Mouse (Mus musculus) ES-E14 (cell line): Measurements from ENCODE around the gene Vmn1r100. TPM values are rescaled to one million over a fixed set of nuclear protein-coding genes. Genes with fewer than 3 reads are reported as not detected.
"Not testable (repeated sequence)": the region's sequence is repeated elsewhere in the genome, so short reads cannot be mapped to it uniquely, and the experiment has no call there.

Experiments used
- DNase-seq: peaks from one replicate; pipeline ENCODE4 v3.0.0-alpha.2; 2013; ENCODE audit warnings: low read depth, low spot score
- H3K27ac ChIP-seq: 2 replicates; pipeline ENCODE4 v1.5.1; 2012; ENCODE audit warnings: low read depth, mild to moderate bottlenecking, low read length, moderate library complexity, mixed read lengths; ENCODE audit not compliant: poor library complexity, insufficient read depth, severe bottlenecking
- H3K36me3 ChIP-seq: 2 replicates; pipeline ENCODE4 v1.6.1; 2012; ENCODE audit warnings: mild to moderate bottlenecking, low read length, moderate library complexity, mixed read lengths; ENCODE audit not compliant: control insufficient read depth, poor library complexity, insufficient read depth, severe bottlenecking
- H3K4me1 ChIP-seq, 2 experiments: fragments of 150-350 bp in 1 of 2; sonication (generic) in 1 of 2; 2 replicates each; pipeline ENCODE4 v1.6.1; 2012; ENCODE audit warnings: low read length in 2 of 2, mild to moderate bottlenecking in 1 of 2, mixed read lengths in 1 of 2; ENCODE audit not compliant: control insufficient read depth in 2 of 2, insufficient read depth in 2 of 2, poor library complexity in 1 of 2
- H3K4me3 ChIP-seq, 2 experiments: fragments of 150-350 bp in 1 of 2; sonication (generic) in 1 of 2; 2 replicates each; pipeline ENCODE4 v1.5.1; 2012; ENCODE audit warnings: low read length in 2 of 2, low read depth in 1 of 2, mild to moderate bottlenecking in 1 of 2, mixed read lengths in 1 of 2; ENCODE audit not compliant: insufficient read depth in 1 of 2, poor library complexity in 1 of 2, severe bottlenecking in 1 of 2
- H3K9ac ChIP-seq: 2 replicates; pipeline ENCODE4 v1.6.1; 2012; ENCODE audit warnings: low read depth, mild to moderate bottlenecking, low read length, mixed read lengths; ENCODE audit not compliant: poor library complexity, insufficient read depth, severe bottlenecking
- H3K9me3 ChIP-seq: fragments of 150-350 bp; sonication (generic); 2 replicates; pipeline ENCODE4 v1.6.1; 2012; ENCODE audit warnings: low read depth, mild to moderate bottlenecking, low read length; ENCODE audit not compliant: control insufficient read depth, insufficient read depth
- in situ Hi-C, 2 experiments: fragments of 600-800 bp; cut with MboI; formaldehyde crosslinking; loops; one replicate each; pipeline ENCODE4 v1.15.1; 2025; ENCODE audit warnings: low sequenced_read_pairs in 2 of 2, inconsistent platforms in 1 of 2; ENCODE audit not compliant: unreplicated experiment in 2 of 2
- total RNA-seq: library from RNA; depleted of rRNA; stranded (reverse); fragments of 300-350 nt; gene quantifications from 2 replicates; pipeline ENCODE4 v1.2.3, GENCODE M21; 2012; rRNA removed

Gene Vmn1r100
- not detected in 2 replicates for total RNA-seq

DNA sequence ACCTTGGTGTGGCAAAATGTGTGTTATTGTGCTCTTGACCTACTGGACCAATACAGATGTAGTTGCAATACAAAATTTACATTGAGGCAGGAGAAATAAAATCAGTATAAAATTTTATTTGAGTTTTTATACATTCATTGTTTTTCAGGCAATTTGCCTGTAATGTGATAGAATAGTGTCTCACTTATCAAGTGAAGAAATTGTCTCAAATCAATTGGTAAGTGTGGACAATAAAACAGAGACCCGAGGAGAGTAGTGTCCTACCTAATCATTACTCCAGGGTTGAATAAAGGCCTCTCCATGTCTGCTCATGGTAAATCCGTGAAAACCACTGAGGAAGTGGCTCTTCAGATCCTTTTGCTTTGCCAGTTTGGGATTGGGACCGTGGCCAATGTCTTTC lies at the start of gene Vmn1r100:
Vmn1r100 (plus strand) TSS at position 301 of the 400 bp plus-strand sequence.
- H3K4me3 ChIP-seq, DNase-seq, in situ Hi-C loops: not testable (repeated sequence)

DNA sequence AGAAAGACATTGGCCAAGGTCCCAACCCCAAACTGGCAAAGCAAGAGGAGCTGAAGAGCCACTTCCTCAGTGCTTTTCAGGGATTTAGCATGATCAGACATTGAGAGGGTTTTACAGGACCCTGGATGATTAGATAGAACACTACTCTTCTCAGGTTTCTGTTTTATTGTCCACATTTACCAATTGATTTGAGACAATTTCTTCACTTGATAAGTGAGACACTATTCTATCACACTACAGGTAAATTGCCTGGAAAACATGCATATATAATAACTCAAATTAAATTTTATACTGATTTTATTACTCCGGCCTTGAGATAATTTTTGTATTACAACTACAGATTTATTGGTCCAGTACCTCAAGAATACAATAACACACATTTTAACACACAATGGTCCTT lies 42.4 kb upstream of the Vmn1r100 start, which contains the start of gene Gm5728:
Gm5728 (minus strand) TSS at position 101 of the 400 bp plus-strand sequence.
- H3K36me3 ChIP-seq, H3K4me3 ChIP-seq, H3K27ac ChIP-seq, H3K9me3 ChIP-seq, H3K9ac ChIP-seq, in situ Hi-C loops, DNase-seq, H3K4me1 ChIP-seq: not testable (repeated sequence)

More for the DNA sequence above, at the start of gene Vmn1r100:
- H3K9me3 ChIP-seq, H3K4me1 ChIP-seq, H3K9ac ChIP-seq, H3K27ac ChIP-seq, H3K36me3 ChIP-seq: not testable (repeated sequence)

DNA sequence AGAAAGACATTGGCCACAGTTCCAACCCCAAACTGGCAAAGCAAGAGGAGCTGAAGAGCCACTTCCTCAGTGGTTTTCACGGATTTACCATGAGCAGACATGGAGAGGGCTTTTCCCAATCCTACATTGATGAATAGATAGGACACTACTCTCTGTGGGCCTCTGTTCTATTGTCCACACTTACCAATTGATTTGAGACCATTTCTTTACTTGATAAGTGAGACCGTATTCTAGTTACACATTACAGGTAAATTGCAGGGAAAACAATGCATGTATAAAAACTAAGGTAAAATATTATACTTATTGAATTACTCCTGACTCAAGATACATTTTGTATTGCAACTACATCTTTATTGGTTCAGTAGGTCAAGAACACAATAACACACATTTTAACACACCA lies 24.8 kb downstream of the Vmn1r100 start, which contains the start of gene Vmn1r101:
Vmn1r101 (minus strand) TSS at position 101 of the 400 bp plus-strand sequence.
- H3K36me3 ChIP-seq, in situ Hi-C loops: not testable (repeated sequence)

More for the DNA sequence above, 24.8 kb downstream of the Vmn1r100 start, which contains the start of gene Vmn1r101:
- H3K4me1 ChIP-seq, DNase-seq, H3K9ac ChIP-seq, H3K9me3 ChIP-seq, H3K27ac ChIP-seq, H3K4me3 ChIP-seq: not testable (repeated sequence)

Other genes with a start within 250 kb of the Vmn1r100 start
- gene Vmn1r94, start 249.6 kb upstream of the Vmn1r100 start, total RNA-seq = not detected in 2 replicates
- gene Vmn1r95, start 224.2 kb upstream of the Vmn1r100 start, total RNA-seq = not detected in 2 replicates
- gene Gm6164, start 212.3 kb upstream of the Vmn1r100 start, total RNA-seq = not detected in 2 replicates
- gene Gm4498, start 184.1 kb upstream of the Vmn1r100 start, total RNA-seq = not detected in 2 replicates
- gene Gm5890, start 155.1 kb upstream of the Vmn1r100 start, total RNA-seq = not detected in 2 replicates
- not detected in 2 replicates for gene Gm4133, start 83.9 kb upstream of the Vmn1r100 start, total RNA-seq
- gene Gm5728, start 42.5 kb upstream of the Vmn1r100 start, total RNA-seq = not detected in 2 replicates
- not detected in 2 replicates for gene Vmn1r101, start 24.7 kb downstream of the Vmn1r100 start, total RNA-seq
- not detected in 2 replicates for gene Gm10670, start 57.0 kb downstream of the Vmn1r100 start, total RNA-seq
- gene Vmn1r103, start 92.6 kb downstream of the Vmn1r100 start, total RNA-seq = not detected in 2 replicates
- not detected in 2 replicates for gene Vmn1r104, start 115.9 kb downstream of the Vmn1r100 start, total RNA-seq
- not detected in 2 replicates for gene Gm5726, start 127.8 kb downstream of the Vmn1r100 start, total RNA-seq
- not detected in 2 replicates for gene Gm4141, start 158.3 kb downstream of the Vmn1r100 start, total RNA-seq
- gene Gm4513, start 181.1 kb downstream of the Vmn1r100 start, total RNA-seq = not detected in 2 replicates